Mouse (Mus musculus) neural tube, embryonic 11.5 days (tissue): Measurements from ENCODE around the gene Fcrl1. TPM values are rescaled to one million over a fixed set of nuclear protein-coding genes. Genes with fewer than 3 reads are reported as not detected.
"Not testable (repeated sequence)": the region's sequence is repeated elsewhere in the genome, so short reads cannot be mapped to it uniquely, and the experiment has no call there.

Experiments used
- ATAC-seq: fragments of 200-750 bp; cut with Nextera tagmentation; 2 replicates; pipeline ENCODE4 v1.8.0; 2017; ENCODE audit warnings: moderate number of reproducible peaks, mild to moderate bottlenecking, moderate TSS enrichment, moderate library complexity; ENCODE audit not compliant: insufficient read depth, low FRiP score, low TSS enrichment
- DNase-seq: peaks from one replicate; pipeline ENCODE4 v3.0.0-alpha.2; 2015; ENCODE audit warnings: low spot score
- H3K27ac ChIP-seq: fragments of 300-500 bp; sonication (generic); 2 replicates; pipeline ENCODE4 v1.5.1; 2014; ENCODE audit warnings: low read depth, mild to moderate bottlenecking, low read length
- H3K27me3 ChIP-seq: fragments of 300-500 bp; sonication (generic); 2 replicates; pipeline ENCODE4 v1.6.1; 2014; ENCODE audit warnings: mild to moderate bottlenecking, low read length, mixed read lengths; ENCODE audit not compliant: control insufficient read depth, insufficient read depth
- H3K36me3 ChIP-seq: fragments of 300-500 bp; sonication (generic); 2 replicates; pipeline ENCODE4 v1.6.1; 2014; ENCODE audit warnings: mild to moderate bottlenecking, low read length, moderate library complexity, mixed read lengths; ENCODE audit not compliant: control insufficient read depth, insufficient read depth
- H3K4me1 ChIP-seq: fragments of 300-500 bp; sonication (generic); 2 replicates; pipeline ENCODE4 v1.6.1; 2014; ENCODE audit warnings: low read length, mixed read lengths; ENCODE audit not compliant: control insufficient read depth, insufficient read depth
- H3K4me2 ChIP-seq: fragments of 300-500 bp; sonication (generic); 2 replicates; pipeline ENCODE4 v1.6.1; 2014; ENCODE audit warnings: low read depth, mild to moderate bottlenecking, moderate library complexity
- H3K4me3 ChIP-seq: fragments of 300-500 bp; sonication (generic); 2 replicates; pipeline ENCODE4 v1.5.1; 2014; ENCODE audit warnings: low read depth, low read length
- H3K9ac ChIP-seq: fragments of 300-500 bp; sonication (generic); 2 replicates; pipeline ENCODE4 v1.6.1; 2014; ENCODE audit warnings: mild to moderate bottlenecking, low read length
- H3K9me3 ChIP-seq: fragments of 300-500 bp; sonication (generic); 2 replicates; pipeline ENCODE4 v1.6.1; 2016; ENCODE audit warnings: low read length; ENCODE audit not compliant: control insufficient read depth
- WGBS: fragments of 180-500 bp; shearing (Covaris S2); extraction: QIAGEN DNeasy Blood & Tissue Kit; methylation state at CpG from one replicate; pipeline ENCODE4 v1.1.7; 2014; 5-methylcytosine and 5-hydroxymethylcytosine counted together
- polyA plus RNA-seq: library from polyadenylated mRNA; unstranded; fragments of >200 nt; fragmentation: Nextera tagmentation; extraction: Ambion mirVana; gene quantifications from 2 replicates; pipeline ENCODE4 v1.2.1, GENCODE M21; 2014

The Fcrl1 gene
- not detected in 2 replicates for polyA plus RNA-seq

DNA sequence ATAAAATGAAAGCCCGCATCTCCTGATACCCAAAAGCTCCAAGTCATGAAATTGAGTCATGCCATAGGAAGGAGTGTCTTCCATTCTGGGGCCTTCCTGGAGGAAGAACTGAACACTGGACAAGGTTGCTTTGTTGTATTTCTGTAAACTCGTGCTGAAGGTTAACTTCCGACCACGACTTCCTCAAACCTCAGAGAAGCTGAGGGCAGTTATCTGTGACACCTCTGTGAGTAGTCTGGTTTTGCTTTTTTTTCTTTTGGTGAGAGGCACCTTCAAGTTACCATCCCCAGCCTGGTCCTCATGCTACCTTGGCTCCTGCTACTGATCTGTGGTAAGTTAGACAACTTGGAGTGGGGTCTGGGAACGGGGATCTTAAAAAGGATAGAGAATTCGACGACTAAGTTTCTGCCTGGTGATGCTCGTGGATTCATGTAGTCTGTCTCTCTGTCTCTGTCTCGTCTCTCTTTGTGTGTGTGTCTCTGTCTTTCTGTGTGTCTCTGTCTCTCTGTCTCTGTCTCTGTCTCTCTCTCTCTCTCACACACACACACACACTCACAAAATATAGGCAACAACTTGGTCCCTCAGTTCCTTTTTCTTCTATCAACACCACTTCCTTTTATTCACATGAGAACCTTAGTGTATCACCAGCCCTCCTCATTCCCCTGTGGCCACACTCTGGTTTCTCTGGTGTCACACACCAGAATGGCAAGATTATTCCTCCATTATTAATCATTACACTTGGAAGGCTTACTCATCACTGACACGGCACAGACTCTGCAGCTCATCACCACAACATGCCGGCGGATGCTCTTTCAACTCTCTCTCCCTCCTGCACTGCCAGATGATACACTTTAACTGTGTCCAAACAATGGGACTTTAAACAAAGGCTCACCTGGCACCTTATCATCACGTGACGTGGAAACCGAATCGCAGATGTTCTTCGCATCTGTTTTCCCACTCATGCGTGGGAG is at the start of gene Fcrl1:
Fcrl1 (plus strand) TSS at position 193 of the 971 bp plus-strand sequence.
- no peak for ATAC-seq
- H3K36me3 ChIP-seq = no peaks in the 10 kb centered on the region

DNA sequence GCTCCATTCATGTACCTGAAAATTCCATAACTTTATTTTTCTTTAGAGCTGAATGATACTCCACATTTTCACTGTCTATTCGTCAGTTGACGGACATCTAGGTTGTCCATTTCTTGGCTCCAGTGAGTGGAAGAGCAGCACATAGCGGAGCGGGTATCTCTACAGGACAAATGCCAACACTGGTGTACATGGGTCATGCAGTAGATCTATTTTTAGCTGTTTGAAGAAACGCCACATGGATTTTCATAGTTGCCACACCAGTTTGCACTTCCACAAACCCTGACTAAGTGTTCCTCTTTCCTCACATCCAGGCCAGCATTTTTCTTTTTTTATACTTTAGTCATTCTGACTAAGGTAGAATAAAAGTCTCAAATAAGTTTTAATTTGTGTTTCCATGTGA is 38.3 kb upstream of the Fcrl1 start:
- H3K4me2 ChIP-seq = no peak overlapping the region
- 86% methylated on average over 5 of the region's 5 CpGs for WGBS
- H3K4me1 ChIP-seq = no peaks in the 10 kb centered on the region
- no peaks in the 10 kb centered on the region for H3K27me3 ChIP-seq
- H3K9ac ChIP-seq = no peak overlapping the region
- ATAC-seq (no peak), DNase-seq (no peak)
- no peaks in the 10 kb centered on the region for H3K9me3 ChIP-seq
- no peak overlapping the region for H3K27ac ChIP-seq
- H3K36me3 ChIP-seq = no peaks in the 10 kb centered on the region
- no peak overlapping the region for H3K4me3 ChIP-seq

More for the DNA sequence above, at the start of gene Fcrl1:
- no peak within 1 kb of the TSS for H3K4me2 ChIP-seq
- H3K4me1 ChIP-seq = no peaks in the 10 kb centered on the region
- DNase-seq = no peak
- H3K27me3 ChIP-seq = no peaks in the 10 kb centered on the region
- no peaks in the 10 kb centered on the region for H3K9me3 ChIP-seq
- WGBS = 88% methylated on average over 18 of the region's 18 CpGs
- H3K27ac ChIP-seq = no peak within 1 kb of the TSS
- H3K9ac ChIP-seq = no peak within 1 kb of the TSS
- no peak within 1 kb of the TSS for H3K4me3 ChIP-seq

DNA sequence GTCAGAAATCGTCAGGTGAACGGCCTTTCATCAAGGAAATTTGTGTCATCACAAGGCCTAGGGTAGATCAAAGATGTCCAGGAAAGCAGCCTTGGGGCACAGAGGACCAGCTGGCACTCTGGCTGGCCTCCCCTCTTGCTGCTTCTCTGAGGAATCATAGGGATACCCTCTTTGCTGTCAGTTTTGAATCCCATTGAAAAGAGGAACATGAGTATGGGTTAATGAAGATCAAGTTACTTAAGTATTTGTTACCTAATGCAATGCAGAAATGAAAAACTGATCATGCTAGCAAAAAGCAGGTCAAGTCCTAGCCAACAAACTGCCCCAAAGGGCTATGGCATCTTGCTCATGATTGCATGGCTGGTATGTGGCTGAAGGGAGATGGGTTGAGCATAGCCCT is 25.2 kb upstream of the Fcrl1 start:
- not testable (repeated sequence) for DNase-seq, H3K4me2 ChIP-seq, H3K27ac ChIP-seq, H3K27me3 ChIP-seq, H3K4me1 ChIP-seq, H3K9me3 ChIP-seq, H3K4me3 ChIP-seq, H3K36me3 ChIP-seq, H3K9ac ChIP-seq, ATAC-seq
- WGBS = 74% methylated on average over 2 of the region's 2 CpGs

DNA sequence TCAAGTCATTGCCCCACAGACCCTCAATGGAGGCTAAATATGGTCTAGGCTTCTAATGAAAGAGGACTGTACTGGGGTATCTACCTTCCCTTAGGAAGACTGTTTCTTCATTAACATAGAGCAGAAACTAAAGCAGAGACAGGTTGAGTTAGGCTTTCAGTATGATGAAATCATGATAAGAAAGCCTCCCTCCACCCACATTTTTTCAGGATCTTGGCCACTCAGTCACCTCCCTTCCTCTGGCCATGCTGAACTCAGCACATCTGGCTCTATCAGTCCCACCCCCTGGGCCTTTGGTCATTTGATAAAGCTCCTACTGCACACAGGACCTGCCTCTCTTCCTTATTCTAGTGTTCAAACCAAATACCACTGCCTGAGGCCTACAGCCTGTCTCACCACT is 18.6 kb upstream of the Fcrl1 start, which contains the start of gene Cd5l:
Cd5l (plus strand) TSS at position 301 of the 400 bp plus-strand sequence.
- Histone ChIP-seq H3K4me2 (no peak within 1 kb of the TSS), H3K4me3 (no peak within 1 kb of the TSS), H3K27me3 (no peaks in the 10 kb centered on the region), H3K36me3 (no peaks in the 10 kb centered on the region), H3K9ac (no peak within 1 kb of the TSS), H3K4me1 (no peaks in the 10 kb centered on the region), H3K9me3 (no peaks in the 10 kb centered on the region), H3K27ac (no peak within 1 kb of the TSS)
- ATAC-seq (no peak), DNase-seq (no peak)

DNA sequence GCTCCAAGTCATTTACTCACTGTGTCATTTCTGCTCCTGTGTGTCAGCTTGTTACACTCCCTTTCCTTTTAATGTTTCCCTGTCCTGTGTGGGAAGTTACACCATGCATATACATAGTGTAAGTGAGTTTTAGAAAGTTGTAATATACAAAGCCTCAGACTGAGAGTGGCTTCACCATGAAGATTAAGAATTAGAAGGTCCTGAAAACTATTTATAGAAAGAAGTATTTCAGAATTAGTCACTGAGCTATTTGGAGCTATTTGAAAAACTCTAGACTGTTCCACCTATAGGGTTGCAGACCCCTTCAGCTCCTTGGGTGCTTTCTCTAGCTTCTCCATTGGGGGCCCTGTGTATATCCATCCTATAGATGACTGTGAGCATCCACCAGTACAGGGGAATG is 17.0 kb upstream of the Fcrl1 start:
- no peak for ATAC-seq
- no peaks in the 10 kb centered on the region for H3K9me3 ChIP-seq
- no peak overlapping the region for H3K9ac ChIP-seq
- no peak overlapping the region for H3K27ac ChIP-seq
- H3K4me3 ChIP-seq = no peak overlapping the region
- H3K36me3 ChIP-seq = no peaks in the 10 kb centered on the region
- no peak overlapping the region for H3K4me2 ChIP-seq
- H3K4me1 ChIP-seq = no peaks in the 10 kb centered on the region
- no peak for DNase-seq
- no peaks in the 10 kb centered on the region for H3K27me3 ChIP-seq

DNA sequence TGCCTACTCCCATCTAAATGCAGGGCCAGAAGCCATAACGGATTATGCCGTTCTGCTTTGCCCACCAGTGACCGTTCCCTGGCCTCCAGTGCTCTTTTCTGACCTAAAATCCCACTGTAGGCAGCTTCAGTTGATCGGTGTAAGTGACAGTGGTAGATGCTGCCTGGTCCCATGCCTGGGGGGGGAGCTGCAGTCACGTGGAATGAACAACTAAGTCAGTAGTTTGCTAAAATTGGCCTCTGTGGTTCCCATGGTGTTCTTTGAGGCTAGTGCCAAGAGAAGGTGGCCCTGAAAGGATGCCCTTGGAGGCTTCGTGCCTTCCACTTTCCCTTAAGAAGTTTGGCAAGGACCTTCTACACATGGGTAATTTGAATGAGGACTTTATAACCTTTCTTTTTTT is 15.7 kb upstream of the Fcrl1 start:
- no peak for ATAC-seq
- 90% methylated on average over 6 of the region's 6 CpGs for WGBS
- Histone ChIP-seq H3K4me3 (no peak overlapping the region), H3K27ac (no peak overlapping the region), H3K4me2 (no peak overlapping the region), H3K9me3 (no peaks in the 10 kb centered on the region), H3K9ac (no peak overlapping the region), H3K4me1 (no peaks in the 10 kb centered on the region), H3K27me3 (no peaks in the 10 kb centered on the region), H3K36me3 (no peaks in the 10 kb centered on the region)
- no peak for DNase-seq

DNA sequence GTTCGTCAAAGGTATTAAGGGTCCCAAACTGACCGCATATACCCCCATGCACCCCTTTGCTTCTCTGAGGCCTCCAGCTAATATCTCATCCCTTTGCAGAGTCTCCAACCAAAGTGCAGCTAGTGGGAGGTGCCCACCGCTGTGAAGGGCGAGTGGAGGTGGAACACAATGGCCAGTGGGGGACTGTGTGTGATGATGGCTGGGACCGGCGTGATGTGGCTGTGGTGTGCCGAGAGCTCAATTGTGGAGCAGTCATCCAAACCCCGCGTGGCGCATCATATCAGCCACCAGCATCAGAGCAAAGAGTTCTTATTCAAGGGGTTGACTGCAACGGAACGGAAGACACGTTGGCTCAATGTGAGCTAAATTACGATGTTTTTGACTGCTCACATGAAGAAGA is 10.5 kb upstream of the Fcrl1 start:
- Histone ChIP-seq H3K4me3 (no peak overlapping the region), H3K27ac (no peak overlapping the region), H3K4me2 (no peak overlapping the region), H3K9ac (no peak overlapping the region), H3K27me3 (no peaks in the 10 kb centered on the region), H3K9me3 (no peaks in the 10 kb centered on the region), H3K36me3 (no peaks in the 10 kb centered on the region), H3K4me1 (no peaks in the 10 kb centered on the region)
- whole genome bisulfite sequencing = 93% methylated on average over 14 of the region's 14 CpGs
- DNase-seq = no peak
- no peak for ATAC-seq

DNA sequence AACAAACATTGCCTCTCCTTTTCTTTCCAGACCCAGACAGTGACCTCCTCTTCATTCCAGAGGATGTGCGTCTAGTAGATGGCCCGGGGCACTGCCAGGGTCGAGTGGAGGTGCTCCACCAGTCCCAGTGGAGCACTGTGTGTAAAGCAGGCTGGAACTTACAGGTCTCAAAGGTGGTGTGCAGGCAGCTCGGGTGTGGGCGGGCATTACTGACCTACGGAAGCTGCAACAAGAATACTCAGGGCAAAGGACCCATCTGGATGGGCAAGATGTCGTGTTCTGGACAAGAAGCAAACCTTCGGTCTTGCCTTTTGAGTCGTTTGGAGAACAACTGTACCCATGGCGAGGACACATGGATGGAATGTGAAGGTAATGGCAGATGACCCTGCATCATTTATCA is 8.7 kb upstream of the Fcrl1 start:
- Histone ChIP-seq H3K4me2 (no peak overlapping the region), H3K9ac (no peak overlapping the region), H3K27ac (no peak overlapping the region), H3K27me3 (no peaks in the 10 kb centered on the region), H3K4me1 (no peaks in the 10 kb centered on the region), H3K36me3 (no peaks in the 10 kb centered on the region), H3K9me3 (no peaks in the 10 kb centered on the region), H3K4me3 (no peak overlapping the region)
- 87% methylated on average over 10 of the region's 10 CpGs for WGBS
- ATAC-seq (no peak), DNase-seq (no peak)

DNA sequence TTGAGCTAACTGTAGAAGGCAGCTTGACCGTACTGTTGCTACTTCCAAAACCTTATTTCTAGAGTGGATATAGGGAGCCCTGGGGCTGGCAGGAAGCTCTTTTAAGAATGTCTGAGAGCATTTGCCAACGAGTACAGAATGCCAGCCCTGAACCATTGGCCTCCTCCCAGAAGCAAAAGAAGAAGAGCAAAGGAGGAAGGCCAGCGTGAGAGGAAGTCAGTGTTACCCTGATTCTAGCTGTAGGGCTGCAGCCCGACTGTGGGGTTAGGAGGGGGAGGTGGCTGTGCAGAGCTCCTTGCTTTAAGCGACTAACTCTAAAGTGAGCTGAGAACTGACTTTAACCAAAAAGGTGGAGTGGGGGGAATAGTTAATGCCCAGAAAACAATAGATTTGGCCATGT is 7.0 kb upstream of the Fcrl1 start:
- Histone ChIP-seq H3K9me3 (no peaks in the 10 kb centered on the region), H3K36me3 (no peaks in the 10 kb centered on the region), H3K4me3 (no peak overlapping the region), H3K27me3 (no peaks in the 10 kb centered on the region), H3K4me2 (no peak overlapping the region), H3K9ac (no peak overlapping the region), H3K27ac (no peak overlapping the region), H3K4me1 (no peaks in the 10 kb centered on the region)
- DNase-seq (no peak), ATAC-seq (no peak)
- WGBS = 86% methylated on average over 5 of the region's 5 CpGs
